Mouse (Mus musculus) adipocyte (in vitro differentiated cells): ENCODE data around the gene 4933415A04Rik.
A peak's percentile ranks its signal among the peaks of the same experiment; 100 is the strongest.

ENCODE experiments used
- DNase-seq: peaks from one replicate; pipeline ENCODE4 v3.0.0-alpha.2; 2016; ENCODE audit warnings: low spot score

The 4933415A04Rik gene

DNA sequence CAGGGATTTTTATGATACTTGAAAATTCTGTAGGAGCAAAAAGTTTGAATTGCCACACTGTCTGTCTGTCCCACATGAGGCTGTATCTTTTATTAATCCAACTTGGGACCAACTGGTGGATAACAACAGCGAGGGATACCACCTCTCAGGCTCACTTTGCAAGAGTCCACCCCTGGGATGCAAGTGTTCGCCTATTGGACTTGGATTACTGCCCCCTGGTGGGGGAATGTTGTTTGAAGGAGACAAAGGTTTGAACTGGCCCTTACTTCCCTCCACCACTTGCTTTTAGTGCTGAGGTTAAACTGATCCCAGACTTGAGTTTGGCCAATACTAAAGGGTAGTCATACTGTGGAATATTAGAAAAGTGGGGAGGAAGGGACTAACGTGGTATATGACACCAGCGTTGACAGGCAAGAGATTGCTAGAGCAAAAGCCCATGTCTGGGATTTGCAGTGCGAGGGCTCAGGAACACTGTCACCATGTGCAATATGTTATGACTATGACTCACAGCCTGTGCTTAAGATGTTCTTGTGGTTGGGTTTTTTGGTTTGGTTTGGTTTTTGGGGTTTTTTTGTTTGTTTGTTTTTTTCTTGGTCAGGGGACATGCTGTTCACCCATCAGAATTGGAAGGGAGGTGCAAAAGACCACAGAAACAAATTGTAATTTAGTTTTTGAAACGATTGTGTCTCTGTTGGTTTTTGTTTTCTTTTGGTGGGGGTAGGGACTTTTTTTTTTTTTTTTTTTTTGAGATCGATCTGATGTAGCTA is at the start of gene 4933415A04Rik:
TSS of gene 4933415A04Rik (plus strand) at position 717 of the 767 bp plus-strand sequence.
- peak; percentile 67 for DNase-seq

DNA sequence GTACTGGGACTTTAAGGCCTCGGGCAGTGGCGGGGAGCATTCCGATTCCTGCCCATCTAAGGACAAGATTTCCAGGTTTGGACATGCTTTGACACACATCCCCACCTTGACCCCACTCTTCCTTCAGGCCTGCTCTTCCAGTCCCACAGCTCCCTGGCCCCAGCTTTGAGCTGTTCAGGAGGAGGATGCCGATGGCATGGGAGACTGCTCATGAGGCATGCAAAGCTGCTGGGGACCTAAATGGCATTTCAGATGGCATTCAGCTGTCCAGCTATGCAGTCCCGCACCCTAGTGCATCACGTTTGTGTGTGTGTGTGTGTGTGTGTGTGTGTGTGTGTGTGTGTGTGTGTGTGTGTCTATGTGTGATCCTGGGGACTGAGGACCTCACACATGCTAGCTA is 49.8 kb upstream of the 4933415A04Rik start:
- DNase-seq: no peak

DNA sequence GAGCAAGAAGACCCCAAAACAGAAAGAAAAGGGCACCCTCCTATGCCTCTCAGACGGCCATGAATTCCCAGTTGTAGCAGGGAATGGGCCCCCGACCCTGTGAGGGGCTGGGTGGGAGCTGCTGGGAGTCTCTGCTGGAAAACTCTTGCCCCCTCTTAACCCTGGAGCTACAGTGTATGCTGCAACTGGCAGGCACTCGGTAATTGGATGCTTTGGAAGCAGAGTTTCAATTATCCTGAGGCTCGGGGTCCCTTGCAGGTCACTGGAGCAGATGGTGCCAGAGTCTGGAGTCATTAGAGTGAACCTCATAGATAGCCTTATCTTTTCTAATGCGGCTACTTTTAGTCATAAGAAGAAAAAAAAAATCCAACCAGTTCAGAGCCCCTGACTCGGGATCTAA is 47.0 kb upstream of the 4933415A04Rik start:
- no peak for DNase-seq

DNA sequence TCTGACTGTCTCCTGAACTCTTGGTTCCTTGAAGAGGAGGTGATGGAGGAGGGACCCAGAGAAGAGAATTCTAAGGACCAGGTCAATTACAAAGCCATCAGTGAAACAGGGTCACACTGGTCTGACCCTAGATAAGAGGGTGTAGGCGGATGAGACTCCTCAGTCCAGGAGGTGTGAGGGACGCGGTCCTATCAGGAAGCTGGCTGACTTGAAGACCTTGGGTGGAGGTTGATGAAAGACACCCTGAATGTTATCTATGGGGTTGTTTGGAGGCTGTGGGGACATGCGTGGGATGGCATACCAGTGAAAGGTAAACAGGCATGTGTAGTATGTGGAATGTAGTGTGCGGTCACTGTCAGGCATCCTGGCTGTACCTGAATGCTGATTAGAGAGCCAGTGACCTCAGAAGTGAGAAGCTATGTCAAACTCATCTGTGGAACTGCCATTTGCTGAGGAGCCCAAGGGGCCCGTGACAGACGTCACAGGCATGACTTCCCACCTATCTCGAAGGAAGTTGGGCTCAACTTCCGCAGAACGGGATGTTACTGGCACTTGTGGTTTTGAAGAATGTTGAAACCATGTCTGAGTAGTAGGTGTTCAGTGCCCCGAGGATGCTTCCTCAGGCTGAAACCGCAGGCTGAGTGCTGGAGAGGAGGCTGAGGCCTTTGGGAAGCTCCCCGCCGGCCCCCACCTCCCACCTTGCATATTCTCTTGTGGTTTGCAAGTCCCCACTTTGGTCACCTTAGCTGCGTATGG is 43.0 kb upstream of the 4933415A04Rik start:
- DNase-seq: no peak

DNA sequence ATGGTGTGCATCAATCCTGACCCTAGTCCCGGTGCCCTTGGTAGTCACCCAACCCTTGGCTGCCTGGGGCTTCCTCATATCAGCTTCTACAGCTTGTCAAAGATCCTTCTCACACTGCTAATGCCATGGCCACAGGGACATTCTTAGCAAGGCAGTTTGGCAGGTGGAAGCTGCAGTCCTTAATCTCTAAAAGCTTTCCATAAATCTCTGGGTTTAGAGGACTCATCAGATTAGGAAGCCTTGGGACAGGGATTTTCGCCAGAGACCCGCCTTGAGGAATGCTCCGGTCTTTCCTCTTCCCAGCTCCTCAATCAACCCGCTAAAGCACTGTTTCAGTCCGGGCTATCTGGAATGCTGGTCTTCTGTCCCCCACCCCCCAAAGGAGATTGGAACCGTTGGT is 42.0 kb upstream of the 4933415A04Rik start:
- no peak for DNase-seq

DNA sequence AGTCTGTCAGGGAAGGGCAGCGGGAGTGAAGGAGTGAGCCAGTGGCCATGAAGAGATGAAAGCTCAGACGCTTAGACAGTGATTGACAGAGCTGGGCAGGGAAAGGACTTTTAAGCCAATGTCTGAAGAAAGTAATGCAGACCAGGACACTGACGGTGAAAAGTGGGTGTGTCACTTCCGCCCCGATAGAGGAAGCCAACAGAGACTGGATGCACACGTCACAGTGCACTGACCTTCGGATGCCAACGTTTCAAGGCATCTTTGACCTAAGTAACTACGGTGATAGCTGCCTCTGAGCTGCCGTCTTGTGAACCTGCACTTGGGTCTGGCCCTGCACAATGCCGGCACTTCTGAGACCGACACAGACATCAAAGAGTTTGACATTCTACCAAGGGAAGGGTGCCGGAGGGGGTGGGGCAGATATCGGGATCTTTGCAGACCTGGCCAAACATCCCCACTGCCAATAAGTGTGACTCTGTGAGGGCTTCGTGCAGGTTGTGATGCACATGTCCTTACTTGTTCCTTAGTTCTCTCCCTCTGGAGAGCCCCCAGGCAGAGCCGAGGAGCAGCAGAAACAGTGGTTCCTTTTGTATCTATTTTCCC is 40.9 kb upstream of the 4933415A04Rik start:
- no peak for DNase-seq

DNA sequence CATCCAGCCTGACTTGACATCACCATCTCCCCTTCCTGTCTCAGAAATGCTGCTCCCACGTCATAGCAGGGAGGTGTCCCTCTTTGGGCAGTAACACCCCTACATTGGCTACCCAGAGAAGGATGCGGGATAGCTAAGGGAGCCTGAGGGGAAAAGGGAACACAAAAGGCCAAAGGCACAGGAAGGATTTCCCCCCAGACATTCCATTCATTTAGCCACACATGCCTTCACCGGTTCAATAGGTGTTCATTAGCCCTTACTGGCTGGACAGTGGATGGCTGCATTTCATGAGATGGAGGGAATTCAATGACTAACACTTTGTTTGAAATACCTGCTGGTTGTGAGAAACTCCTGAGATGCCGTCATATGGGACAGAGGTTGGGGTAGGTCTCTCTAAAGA is 40.2 kb upstream of the 4933415A04Rik start:
- no peak for DNase-seq

DNA sequence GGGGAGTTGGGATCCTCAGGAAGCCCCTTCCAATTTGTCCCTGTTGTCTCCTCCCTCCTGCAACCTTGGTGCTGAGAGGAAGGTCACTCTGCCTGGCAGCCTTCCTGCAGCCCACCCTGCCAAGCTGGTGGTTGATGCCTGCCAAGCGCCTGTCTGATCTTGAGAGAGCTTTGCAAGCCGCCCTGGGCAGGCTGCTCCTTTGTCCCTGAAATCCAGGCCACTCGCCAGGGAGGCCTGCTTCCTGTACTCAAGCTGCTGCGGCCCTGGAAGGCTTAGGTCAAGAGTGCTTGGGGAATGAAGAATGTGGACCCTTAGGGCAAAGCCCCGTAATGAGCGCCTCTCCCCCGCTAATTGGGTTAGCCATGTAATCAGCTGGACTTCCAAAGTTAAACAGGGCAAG is 38.7 kb upstream of the 4933415A04Rik start:
- DNase-seq: peak; percentile 21

DNA sequence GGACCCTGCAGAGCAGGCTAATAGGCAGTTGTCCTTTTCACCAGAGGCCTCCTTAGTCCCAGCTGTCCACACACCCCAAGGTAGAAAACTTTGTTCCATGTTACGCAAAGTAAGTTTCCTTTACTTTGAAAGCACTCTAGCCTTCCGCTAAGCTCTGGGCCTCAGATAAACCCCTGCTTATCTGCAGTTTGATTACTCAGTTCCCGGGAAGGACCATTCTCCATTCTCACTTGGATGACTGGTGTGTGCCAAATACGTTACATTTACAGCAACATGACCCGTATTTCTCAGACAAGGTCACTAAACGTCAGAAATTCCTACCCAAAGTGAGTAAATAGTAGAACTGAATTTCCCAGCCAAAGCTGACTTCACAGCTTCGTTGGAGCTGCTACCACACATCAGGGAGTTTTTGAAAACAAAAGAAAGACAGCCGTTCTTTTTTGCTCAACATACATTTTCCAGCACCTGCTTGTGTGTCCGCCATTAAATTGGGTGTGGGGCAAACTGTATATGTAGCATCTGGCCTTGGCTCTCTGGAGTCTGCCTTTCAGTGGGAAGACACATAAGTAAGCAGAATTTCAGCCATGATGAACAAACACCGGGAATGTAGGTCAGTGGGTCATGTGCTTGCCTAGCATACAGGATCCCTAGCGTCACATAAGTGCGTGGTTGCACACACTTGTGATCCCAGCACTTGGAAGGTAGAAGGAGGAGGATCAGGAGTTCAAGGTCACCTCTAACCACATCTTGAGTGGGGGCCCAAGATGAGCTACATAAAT is 38.0 kb upstream of the 4933415A04Rik start:
- no peak for DNase-seq

DNA sequence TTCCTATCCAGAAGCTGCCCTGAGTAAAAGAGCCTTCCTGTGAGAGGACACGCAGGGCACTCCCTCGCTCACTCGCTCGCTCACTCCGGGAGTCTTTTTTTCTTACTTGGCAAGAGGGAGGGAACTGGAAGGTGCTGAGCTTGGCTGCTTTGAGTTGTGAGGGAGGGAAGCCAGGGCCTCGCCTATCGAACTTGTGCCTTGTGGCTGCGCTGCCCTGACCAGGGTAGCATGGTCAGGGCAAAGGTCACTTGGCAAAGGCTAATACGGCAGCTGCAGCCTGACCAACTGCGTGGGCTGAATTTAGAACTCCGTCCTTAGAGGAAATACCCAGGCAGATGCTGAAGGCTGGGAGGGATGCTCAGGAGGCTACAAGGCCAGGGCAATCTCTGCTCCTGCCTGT is 37.1 kb upstream of the 4933415A04Rik start:
- peak; percentile 72 for DNase-seq

DNA sequence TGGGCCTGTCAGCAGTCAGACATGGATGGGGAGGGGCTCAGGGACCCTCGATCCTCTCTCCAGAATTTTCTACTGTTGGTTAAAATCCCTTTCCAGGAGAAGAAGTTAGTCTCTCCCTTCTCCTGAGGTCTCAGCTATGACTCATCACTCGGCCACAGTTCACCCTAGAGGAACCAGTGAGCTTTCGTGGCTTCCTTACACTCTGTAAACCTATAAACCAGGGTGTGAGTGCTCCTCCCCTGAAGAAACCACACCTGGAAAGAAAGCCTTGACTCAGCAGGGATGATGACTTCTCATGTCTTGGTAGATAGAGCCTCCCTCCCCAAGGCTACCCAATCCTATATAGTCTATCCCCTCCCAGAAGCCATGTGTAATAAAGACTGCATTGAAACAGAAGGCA is 35.1 kb upstream of the 4933415A04Rik start:
- no peak for DNase-seq

DNA sequence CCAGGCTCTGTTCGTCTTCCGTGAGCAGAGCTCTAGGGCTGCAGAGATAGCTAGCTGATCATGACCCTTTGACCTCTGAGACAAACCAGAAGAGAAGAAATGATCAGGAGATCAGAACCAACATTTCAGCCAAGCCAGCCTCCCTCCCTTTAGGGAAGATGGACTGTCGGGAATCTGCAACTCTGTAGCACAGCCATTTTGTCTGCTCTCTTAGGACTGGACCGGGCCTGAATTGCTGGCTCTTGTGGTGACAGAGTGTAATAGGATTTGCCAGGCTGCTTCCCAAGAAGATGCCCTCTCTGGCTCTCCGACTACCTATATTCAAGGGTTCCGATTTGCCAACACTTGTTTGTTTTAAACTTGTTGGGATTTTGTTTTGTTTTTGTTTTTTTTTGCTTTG is 34.2 kb upstream of the 4933415A04Rik start:
- no peak for DNase-seq

DNA sequence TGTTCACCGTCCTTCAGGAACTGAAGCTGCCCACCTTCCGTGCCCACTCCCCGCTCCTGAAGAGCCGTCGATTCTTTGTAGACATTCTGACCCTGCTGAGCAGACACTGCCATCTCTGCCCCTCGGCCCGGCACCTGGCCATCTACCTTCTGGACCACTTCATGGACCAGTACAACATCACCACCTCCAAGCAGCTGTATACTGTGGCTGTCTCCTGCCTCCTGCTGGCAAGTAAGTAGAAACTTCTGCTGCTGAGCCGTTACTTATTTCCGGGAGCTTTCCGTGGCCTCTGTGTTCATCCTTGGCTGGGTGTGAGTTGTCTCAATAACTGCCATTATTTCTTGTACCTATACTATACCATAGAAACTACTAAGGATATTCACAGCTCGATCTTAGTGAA is 30.3 kb upstream of the 4933415A04Rik start:
- DNase-seq: no peak

DNA sequence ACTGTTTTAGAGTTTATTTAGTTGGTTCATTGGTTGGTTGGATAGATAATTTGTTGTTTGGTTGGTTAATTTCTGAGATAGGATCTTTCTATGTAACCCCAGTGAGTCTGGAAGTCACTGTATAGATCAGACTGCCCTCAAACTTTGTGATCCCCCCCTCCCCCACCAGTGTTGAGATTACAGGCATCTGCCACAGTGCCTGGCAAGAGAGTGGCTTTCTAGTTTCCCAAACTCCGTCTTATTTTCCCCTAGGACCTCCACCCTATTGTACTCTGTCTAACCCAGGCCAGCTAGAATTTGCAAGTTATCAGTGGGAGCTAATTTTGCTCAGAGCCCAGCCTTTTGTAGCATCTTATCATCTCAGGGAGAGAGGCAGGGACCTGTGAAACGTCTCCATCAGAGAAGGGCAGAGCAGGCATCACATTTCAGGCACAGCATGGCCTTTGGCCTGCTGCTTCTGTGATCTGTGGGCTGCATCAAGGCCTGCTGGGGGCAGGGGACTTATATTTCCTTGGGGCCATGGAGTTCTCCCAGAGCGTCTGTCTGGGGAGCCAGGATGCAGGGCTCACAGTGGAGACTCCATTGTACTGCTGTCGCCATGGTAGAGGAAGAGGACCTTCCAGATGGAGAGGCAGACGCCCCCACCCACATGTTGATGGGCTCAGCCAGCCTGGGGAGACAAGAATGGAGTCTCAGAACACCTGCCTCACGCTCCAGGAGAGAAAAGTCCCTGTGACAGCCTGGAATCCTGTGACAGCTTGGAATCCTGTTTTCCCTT is 27.1 kb upstream of the 4933415A04Rik start:
- no peak for DNase-seq

DNA sequence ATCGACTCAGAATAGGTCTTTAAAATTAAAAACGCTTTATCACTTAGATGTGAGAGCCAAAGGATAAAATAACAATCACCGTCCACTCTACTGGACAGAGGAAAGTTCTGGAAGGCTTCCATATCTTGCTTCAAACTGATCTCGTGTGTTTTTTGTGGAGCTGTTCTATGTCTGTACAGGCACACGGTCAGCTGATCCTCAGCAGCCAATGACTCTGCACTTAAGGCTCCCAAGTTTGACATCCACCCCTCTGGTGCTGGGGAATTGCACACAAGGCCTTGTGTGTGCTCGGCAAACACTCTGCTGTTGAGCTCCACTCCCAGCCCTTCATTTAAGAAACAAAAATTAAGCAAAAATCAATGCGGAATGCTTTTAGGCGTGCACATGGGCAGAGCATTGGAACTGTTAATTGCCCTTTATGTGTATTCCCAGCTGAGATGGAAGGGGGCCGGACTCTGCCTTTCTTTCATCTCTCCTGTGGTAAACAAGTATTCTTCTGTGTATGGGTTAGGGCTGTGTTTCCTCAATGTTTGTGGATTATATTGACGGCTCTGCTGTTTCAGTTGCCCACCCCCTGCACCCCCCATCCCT is 23.1 kb upstream of the 4933415A04Rik start:
- no peak for DNase-seq

DNA sequence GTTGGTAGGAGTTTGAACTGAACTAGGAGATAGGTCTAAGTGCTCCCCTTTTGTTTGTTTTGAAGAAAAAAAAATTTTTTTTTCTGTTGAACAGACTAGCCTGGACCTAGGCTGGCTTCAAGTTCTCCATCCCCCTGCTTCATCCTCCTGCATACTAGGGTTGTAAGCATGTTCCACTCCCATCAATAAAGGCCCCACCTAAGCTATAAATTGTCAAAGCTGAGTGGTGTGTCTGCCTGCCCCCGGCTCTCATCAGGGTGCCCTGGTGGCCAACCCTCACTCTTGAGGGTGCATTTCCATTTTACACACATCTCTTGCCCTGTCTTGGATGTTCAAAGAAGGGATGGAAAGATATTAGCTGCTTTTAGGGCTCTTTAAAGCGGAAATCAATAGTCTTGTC is 21.4 kb upstream of the 4933415A04Rik start:
- DNase-seq: no peak

DNA sequence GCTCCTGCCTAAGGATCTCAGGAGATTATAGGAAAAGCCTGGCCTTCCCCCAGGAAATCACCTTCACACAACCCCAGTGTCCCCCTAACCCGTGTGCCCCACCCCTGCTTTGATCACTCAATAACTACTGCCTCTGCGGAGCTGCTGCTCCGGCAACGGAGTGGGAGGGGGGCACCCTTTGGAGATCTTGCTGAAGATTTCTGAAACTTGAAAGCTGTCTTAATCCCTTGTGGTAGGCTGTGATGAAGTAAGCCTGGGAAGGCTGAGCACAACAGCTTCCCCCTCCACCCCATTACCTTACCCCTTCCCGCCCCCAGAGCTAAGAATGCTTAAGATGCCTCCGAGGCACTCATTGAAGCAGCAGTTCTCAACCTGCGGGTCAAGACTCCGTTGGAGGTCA is 21.0 kb upstream of the 4933415A04Rik start:
- no peak for DNase-seq

DNA sequence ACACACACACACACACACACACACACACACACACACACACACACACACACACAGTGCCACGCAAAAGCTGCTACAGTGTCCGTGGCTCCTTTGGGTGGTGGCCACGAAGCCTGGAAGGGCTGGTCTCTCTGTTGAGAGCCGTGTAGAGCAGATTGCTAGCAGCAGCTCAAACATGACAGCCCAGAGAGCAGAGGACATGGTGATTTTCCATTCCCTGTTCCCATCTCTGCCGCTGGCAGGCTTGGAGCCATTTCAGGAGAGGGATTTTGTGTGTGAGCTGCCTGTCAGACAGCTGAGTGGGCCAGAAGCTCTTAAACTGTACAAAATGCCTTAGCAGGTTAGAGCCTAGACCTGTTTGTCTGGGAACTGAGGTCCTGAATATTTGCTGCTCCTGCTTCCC is 20.1 kb upstream of the 4933415A04Rik start:
- DNase-seq: no peak

DNA sequence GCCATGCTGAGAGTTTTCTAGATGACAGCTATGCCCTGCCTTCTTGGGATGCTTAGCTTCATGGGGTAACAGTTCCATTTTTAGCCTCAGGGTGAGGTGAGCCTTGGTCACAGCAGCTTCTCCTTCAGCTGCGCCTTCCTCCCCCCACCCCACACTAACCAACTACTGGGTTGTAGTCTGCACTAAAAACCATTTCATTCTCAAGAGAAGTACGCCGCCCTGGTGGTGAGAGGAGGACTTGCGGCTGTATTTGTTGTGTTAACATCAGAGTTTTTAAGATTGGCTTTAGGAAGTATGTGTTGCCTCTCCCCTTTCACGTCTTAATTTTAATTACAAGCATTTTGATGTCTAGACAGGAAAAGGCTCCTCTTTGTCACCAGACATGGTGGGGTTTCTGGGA is 18.6 kb upstream of the 4933415A04Rik start:
- DNase-seq: peak; percentile 12

DNA sequence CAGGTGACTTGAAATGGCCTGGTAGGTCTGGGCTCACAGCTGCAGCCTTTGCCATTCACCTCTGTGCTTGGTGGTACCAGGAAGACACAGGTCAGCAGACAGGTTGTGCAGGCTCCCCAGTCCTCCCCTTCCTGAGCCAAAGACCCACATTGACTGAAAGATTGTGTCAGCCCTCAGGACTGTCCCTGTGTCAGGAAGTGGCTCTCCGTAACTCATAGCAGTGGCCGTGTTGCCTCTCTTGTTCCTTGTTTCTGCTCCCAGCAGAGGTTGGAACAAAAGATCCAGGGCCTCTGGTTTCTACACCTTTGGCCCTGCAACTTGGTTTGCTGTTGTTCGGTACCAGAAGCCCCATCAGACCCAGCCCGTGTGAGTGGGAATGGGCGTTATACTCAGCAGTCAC is 17.7 kb upstream of the 4933415A04Rik start:
- no peak for DNase-seq

DNA sequence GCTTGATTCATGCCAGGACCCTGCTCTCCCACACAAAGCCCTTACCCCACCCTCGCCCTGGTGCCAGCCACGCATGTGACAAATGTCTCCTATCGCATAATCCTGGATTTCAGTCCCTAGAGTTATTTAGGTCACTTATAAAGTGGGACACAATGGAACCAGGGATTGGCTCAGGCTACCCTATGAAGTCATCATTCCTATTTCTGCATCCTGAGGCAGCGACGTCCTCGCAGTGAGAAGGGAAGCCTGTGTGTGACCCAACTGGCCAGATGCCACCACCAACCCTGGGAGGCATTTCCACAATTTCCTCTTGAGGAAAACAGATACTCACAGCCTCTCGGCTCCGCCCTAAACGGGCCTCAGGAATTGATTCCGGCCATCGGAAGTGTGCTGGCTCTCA is 17.2 kb upstream of the 4933415A04Rik start:
- no peak for DNase-seq
